Mouse (Mus musculus): ENCODE measurements around the gene Aff3. TPM values are rescaled to one million over a fixed set of nuclear protein-coding genes. Genes with fewer than 3 reads are reported as not detected.

Aff3 gene
- total RNA-seq, 2 experiments from 2014 or later, result 15.3 to 16.4 TPM

GRCm38 (mm10) chr1:38241801-38242200, 423.0 kb downstream of the Aff3 start:
- DNase-seq (ENCODE audit: low spot score in 2 of 2), result peak in 1 of 2 experiments; percentile 37

GRCm38 (mm10) chr1:38241221-38241666, 423.5 kb downstream of the Aff3 start:
- DNase-seq (ENCODE audit: low spot score in 2 of 2), result no peak

DNA sequence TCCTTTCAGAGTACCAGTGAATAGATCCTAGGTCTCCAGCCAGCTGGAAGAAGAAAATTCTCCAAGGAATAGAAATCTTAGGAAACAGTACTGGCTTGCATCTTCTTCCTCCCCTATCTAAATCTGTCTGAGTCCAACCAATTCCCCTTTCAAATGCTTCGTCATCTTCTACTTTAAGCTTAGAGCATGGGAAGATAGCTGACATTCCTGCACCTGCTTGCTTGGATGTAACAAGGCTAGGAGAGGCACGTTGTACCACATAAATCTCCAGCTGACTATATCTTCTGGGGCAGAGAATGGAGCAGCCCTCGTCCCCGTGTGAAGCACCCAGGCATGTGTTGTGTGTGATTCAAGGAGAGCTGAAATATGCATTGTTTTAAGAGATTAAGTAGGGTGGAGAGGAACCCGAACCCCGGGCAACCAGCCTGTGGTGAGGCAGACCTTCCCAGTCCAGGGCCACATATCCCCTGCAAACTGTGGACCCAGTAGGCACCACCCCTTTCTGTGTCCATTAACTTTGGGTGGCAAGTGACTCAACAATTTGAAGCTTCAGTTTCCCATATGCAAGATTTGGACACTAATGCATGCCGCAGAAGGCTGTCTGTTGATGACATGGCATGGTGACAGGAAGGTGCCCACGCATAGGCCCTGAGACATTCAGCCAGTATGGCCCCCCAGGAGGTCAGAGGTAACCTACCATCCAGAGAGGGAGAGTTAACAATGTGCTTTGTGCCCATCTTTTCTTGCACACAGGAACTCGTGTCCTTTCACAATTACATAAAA, 424.1 kb downstream of the Aff3 start:
- DNase-seq (ENCODE audit: low spot score in 2 of 2), result no peak

- no peak for DNase-seq (ENCODE audit: low spot score in 2 of 2)
Measured at GRCm38 (mm10) chr1:38239516-38239915, 425.2 kb downstream of the Aff3 start.

- no peak for DNase-seq (ENCODE audit: low spot score in 2 of 2)
Measured at GRCm38 (mm10) chr1:38237831-38238230, 426.9 kb downstream of the Aff3 start.

DNA sequence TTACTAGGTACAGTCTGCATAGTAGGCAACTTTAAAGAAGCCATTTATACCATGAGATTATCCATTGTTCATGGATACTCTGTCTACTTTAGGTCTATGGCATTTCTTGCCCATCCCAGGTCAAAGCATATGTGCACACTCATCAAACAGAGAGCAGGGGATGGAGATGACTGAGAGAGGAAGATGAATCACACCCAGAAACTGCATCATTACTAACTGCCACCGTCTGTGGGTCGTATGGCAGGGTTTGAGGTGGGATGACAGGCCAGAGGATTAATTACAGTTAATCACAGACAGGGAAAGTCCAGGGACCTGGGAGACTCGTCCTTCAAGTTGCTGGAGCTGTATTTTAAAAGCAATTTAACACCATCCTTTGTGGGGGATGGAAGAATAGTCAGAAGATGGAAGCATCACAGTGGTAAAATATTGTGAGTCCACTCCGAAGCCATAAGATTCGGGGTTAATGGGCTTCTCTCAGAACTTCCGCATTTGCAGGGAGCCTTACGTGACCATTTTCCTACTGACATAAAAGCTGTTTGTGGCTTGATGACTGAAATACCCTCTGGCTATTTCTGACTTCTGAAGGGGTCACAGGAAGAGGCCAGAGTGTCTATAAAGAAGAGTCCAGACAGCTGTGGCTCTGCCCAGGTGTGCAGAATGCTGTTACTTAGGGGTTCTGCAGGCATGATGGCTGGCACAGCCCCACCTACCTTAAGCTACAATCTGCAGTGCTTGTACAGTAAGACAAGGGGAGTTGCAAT, 427.5 kb downstream of the Aff3 start:
- DNase-seq (ENCODE audit: low spot score in 2 of 2), result no peak

DNA sequence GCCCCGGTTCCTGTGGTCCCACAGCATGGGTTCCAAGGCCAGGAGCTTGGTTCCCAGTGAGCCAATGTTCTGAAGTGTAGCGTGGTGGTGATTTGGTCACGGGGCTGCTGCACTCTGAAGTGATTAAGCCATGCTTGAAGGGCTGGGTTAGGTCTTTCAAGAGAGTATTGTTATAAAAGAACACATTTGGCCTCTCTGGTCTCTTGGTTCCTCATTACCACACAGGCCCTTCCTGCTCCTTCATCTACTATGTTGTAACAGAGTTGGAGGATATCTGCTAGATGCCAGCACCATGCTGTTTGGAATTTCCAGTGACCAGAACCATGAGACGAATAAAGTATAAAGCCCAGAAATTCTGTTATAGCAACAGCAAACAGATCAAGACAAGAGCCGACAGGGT, 431.6 kb downstream of the Aff3 start:
- no peak for DNase-seq (ENCODE audit: low spot score in 2 of 2)

- no peak for DNase-seq (ENCODE audit: low spot score in 2 of 2)
Measured at GRCm38 (mm10) chr1:38230041-38230440, 434.7 kb downstream of the Aff3 start.

DNA sequence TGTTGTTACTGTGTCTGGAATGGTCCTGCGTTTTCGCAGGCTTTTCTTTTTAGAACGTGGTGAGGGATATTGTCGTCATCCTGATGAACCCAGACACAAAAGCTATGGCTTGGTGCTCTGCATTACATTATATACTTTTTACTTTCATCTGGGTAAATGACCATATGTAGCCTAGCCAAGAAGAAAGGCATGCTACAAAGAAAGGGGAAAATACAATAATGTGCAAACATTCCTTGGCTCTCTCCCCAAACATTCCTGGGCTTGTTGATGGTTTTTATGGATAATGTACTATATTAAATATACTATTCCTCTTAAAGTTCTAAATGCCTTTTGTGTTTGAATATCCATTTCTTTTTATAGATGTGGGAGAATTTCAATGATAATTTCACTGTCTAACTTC, 435.9 kb downstream of the Aff3 start:
- DNase-seq (ENCODE audit: low spot score in 2 of 2), result no peak

DNA sequence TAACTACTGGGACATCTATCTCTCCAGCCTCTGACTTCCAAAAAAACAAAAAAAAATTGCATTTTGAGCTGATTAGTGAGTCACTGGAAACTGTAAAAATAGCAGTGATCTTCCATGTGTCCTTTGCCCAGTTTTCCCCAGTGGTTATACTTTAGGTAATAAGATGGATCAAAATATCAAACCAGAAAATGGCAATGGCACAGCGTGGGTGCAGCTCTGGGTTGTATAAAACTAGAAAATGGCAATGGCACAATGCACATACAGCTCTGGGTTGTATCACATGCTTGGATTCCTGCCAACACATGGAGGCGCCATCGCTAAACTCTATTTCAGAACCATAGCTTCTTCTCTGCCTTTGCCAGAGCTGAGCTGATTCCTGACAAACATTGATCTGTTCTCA, 439.6 kb downstream of the Aff3 start:
- no peak for DNase-seq (ENCODE audit: low spot score in 2 of 2)

- no peak for DNase-seq (ENCODE audit: low spot score in 2 of 2)
Measured at GRCm38 (mm10) chr1:38222160-38222559, 442.6 kb downstream of the Aff3 start.

DNA sequence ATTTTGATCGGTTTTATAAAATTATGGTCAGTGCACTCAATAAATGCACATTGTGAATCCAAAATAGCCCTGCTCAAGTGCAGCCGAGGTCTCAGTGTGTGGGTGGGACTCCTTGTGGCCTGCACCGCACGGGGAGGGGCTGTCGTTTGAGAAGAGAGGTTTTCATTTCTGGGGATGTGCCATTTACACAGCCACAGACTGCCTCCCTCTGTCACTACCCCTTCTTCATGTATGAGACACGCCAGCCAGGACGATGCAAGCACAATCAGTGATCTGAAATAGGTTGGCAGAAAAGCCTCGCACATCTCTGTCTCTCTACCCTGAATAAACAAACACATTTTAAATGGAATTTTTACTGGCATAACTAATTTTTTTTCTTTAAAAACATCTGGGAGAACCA, 443.3 kb downstream of the Aff3 start:
- no peak for DNase-seq (ENCODE audit: low spot score in 2 of 2)

GRCm38 (mm10) chr1:38217912-38218795, 446.6 kb downstream of the Aff3 start:
- no peak for DNase-seq (ENCODE audit: low spot score in 2 of 2)

- DNase-seq (ENCODE audit: low spot score in 2 of 2), result no peak
Measured at GRCm38 (mm10) chr1:38217098-38217497, 447.7 kb downstream of the Aff3 start.

GRCm38 (mm10) chr1:38213377-38213776, 451.4 kb downstream of the Aff3 start:
- DNase-seq (ENCODE audit: low spot score in 2 of 2), result no peak

DNA sequence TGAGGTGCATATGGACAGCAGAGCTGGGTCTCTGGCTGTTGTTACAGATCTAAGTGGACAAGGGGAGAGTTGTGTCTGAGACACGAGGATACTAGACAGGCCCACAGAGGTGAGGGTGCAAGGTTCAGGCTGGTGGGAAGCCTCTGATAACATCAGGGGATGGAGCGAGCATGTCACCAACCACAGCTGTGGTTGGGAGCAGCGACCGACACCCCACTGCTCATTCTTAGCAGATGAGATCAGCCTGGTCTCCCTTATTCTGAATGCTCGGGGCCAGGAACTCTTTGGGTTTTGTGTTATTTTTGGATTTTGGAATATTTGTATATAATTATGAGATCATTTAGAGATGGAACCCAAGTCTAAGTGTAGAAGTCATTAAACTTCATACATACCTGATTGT, 452.4 kb downstream of the Aff3 start:
- no peak for DNase-seq (ENCODE audit: low spot score in 2 of 2)

- DNase-seq (ENCODE audit: low spot score in 2 of 2), result peak; percentile 10 to 15
Measured at GRCm38 (mm10) chr1:38202475-38203183, 462.1 kb downstream of the Aff3 start.

- no peak for DNase-seq (ENCODE audit: low spot score in 2 of 2)
Measured at GRCm38 (mm10) chr1:38201796-38202195, 463.0 kb downstream of the Aff3 start.

GRCm38 (mm10) chr1:38199669-38200635, 464.8 kb downstream of the Aff3 start:
- no peak for DNase-seq (ENCODE audit: low spot score in 2 of 2)
